Mouse (Mus musculus) forebrain, postnatal 0 days (tissue): ENCODE measurements around the gene Osbpl3. TPM values are rescaled to one million over a fixed set of nuclear protein-coding genes. Genes with fewer than 3 reads are reported as not detected.

ENCODE experiments used
- ATAC-seq: fragments of 200-750 bp; cut with Nextera tagmentation; 2 replicates; pipeline ENCODE4 v1.8.0; 2017; ENCODE audit warnings: mild to moderate bottlenecking, moderate library complexity
- DNase-seq: peaks from one replicate; pipeline ENCODE4 v3.0.0-alpha.2; 2015
- H3K27ac ChIP-seq: fragments of 300-500 bp; sonication (generic); 2 replicates; pipeline ENCODE4 v1.5.1; 2014; ENCODE audit warnings: low read depth, mild to moderate bottlenecking, antibody characterized with exemption, low read length, moderate library complexity, mixed read lengths
- H3K27me3 ChIP-seq: fragments of 300-500 bp; sonication (generic); 2 replicates; pipeline ENCODE4 v1.6.1; 2014; ENCODE audit warnings: mild to moderate bottlenecking, low read length, mixed read lengths; ENCODE audit not compliant: insufficient read depth
- H3K36me3 ChIP-seq: fragments of 300-500 bp; sonication (generic); 2 replicates; pipeline ENCODE4 v1.6.1; 2014; ENCODE audit warnings: mild to moderate bottlenecking, moderate library complexity; ENCODE audit not compliant: insufficient read depth
- H3K4me1 ChIP-seq: fragments of 300-500 bp; sonication (generic); 2 replicates; pipeline ENCODE4 v1.6.1; 2014; ENCODE audit warnings: antibody characterized with exemption; ENCODE audit not compliant: insufficient read depth
- H3K4me2 ChIP-seq: fragments of 300-500 bp; sonication (generic); 2 replicates; pipeline ENCODE4 v1.6.1; 2014; ENCODE audit warnings: low read depth, mild to moderate bottlenecking, moderate library complexity
- H3K4me3 ChIP-seq: fragments of 300-500 bp; sonication (generic); 2 replicates; pipeline ENCODE4 v1.5.1; 2014; ENCODE audit warnings: low read depth, low read length, mixed read lengths
- H3K9ac ChIP-seq: fragments of 300-500 bp; sonication (generic); 2 replicates; pipeline ENCODE4 v1.6.1; 2014; ENCODE audit warnings: mild to moderate bottlenecking
- H3K9me3 ChIP-seq: fragments of 300-500 bp; sonication (generic); 2 replicates; pipeline ENCODE4 v1.6.1; 2016; ENCODE audit warnings: low read length
- CTCF ChIP-seq: sonication (generic); IDR thresholded peaks from 2 replicates; pipeline ENCODE4 v1.5.1; 2016; ENCODE audit warnings: antibody characterized with exemption, control low read depth, low read depth
- WGBS: fragments of 180-500 bp; shearing (Covaris S2); extraction: QIAGEN DNeasy Blood & Tissue Kit; methylation state at CpG from one replicate; pipeline ENCODE4 v1.1.7; 2014; 5-methylcytosine and 5-hydroxymethylcytosine counted together
- polyA plus RNA-seq: library from polyadenylated mRNA; unstranded; fragments of >200 nt; fragmentation: Nextera tagmentation; extraction: Ambion mirVana; gene quantifications from 2 replicates; pipeline ENCODE4 v1.2.1, GENCODE M21; 2015
- total RNA-seq: library from RNA; depleted of rRNA; stranded (reverse); fragments of >200 nt; gene quantifications from 2 replicates; pipeline ENCODE4 v1.2.3, GENCODE M21; 2014

Osbpl3 gene
- total and polyA plus RNA-seq, 2 experiments from 2014 or later: 5.6 to 9.5 TPM

DNA sequence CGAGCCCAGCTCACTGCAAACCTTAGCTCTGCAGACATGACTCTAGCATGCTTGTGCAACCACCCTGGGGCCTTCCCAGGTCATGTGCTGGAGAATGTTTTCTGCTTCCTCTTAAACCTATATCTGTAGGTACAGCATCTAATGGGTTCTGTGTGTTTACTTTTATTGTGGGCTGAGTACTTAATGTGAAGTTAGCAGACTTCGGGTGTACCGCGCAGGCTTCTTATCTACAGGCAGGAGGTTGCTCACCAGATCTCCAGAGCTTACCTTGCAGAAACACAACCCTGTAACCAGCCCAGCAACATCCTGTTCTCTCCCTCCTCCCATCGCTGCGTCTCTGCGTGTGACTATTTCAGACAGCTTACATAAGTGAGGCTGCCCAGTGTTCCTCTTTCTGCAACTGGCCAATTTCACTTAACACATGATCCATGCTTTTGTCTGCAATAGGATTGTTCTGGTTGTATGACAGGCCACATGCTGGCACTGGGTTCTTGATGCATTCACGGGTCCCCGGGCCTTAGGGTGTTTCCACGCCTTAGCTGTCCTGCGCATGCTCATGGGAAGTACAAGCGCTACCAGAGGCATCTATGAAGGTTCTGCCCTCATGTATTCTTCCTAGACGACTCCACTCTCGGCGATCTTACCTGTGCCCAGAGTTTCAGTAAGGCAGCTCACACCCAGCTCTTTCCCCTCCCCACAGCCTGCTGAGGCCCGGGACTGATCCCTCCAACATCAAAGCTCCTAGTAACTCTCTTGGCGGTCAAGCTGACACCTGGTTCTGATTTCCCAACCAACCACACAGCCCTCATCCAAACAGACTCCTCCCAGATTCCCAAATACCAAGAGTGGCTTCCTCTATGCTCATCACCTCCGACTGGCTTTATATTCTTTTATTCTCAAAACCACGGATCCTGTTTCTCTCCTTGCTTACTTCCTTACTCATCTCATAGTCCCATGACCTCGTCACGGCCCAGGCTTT is 78.0 kb downstream of the Osbpl3 start:
- ATAC-seq (no peak), DNase-seq (no peak)
- H3K4me3 ChIP-seq: no peak overlapping the region
- H3K27ac ChIP-seq: no peak overlapping the region
- H3K9ac ChIP-seq: no peak overlapping the region
- H3K9me3 ChIP-seq: no peaks in the 10 kb centered on the region
- H3K4me2 ChIP-seq: no peak overlapping the region
- no peak for TF ChIP-seq CTCF
- WGBS: 88% methylated on average over 21 of the region's 21 CpGs
- H3K27me3 ChIP-seq: no peaks in the 10 kb centered on the region
- peaks cover 9% of the 10 kb centered on the region; the same call in 1 of the 2 replicates for H3K4me1 ChIP-seq
- no peaks in the 10 kb centered on the region for H3K36me3 ChIP-seq

DNA sequence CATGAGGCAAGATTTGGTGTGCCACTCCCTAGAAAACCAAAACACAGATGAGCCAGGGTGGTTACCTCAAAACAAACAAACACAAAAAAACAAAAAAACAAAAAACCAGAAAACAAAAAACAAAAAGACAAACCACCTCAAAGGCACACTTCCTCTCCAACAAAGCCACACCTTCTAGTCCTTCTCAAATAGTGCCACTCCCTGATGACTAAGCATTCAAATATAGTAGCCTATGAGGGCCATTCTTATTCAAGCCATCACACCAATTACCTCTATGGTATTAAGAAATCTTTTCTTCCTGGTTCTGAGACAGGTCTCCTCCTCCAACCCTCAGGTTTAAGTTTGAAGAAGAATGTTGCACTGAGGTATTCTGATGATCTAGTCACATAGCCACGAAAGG is 79.3 kb downstream of the Osbpl3 start:
- H3K9ac ChIP-seq: no peak overlapping the region
- no peak for DNase-seq
- H3K27me3 ChIP-seq: no peaks in the 10 kb centered on the region
- no peak overlapping the region for H3K27ac ChIP-seq
- no peaks in the 10 kb centered on the region for H3K36me3 ChIP-seq
- no peak overlapping the region for H3K4me3 ChIP-seq
- no peak overlapping the region for H3K4me2 ChIP-seq
- ATAC-seq: no peak
- H3K9me3 ChIP-seq: no peaks in the 10 kb centered on the region
- peaks cover 9% of the 10 kb centered on the region; the same call in 1 of the 2 replicates for H3K4me1 ChIP-seq
- WGBS: 96% methylated on average over 1 of the region's 1 CpGs
- no peak for TF ChIP-seq CTCF

DNA sequence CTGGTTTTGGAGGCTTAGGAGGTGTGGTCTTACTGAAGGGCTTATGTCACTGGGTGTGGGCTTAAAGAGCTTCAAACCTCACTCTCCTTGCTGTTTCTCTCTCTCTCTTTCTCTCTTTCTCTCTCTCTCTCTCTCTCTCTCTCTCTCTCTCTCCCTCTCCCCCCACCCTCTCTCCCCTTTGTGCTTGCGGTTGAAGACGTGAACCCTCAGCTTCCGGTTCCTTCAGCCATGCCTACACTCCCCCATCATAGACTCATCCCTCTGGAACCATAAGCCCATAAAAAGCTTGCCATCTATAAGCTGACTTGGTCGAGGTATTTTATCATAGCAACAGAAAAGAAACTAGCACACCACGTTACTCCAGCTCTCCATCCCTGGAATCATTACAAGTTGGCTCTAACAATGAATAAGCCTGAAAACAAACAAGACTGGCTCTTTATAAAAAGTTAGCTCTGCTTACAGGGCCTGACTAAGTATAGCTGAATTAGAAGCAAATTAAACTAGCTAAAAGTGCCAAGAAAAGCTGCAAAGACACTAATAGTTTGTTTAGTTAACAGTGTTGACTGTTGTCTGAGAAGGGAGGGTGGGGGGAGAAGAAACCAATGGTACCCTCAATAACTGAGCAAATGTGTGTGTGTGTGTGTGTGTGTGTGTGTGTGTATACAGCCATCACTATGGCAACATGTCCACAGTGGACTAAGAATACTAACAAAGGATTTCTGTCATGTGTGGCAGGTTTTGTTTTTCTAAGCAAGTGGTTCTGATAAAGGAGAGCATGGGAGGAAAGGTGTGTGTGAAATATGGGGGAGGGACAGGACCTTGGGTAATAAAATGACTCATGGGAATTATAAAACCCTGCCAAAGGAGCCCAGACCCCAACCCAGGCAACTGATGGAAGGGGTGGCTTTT is 83.2 kb downstream of the Osbpl3 start:
- H3K4me1 ChIP-seq: peaks cover 9% of the 10 kb centered on the region; the same call in 1 of the 2 replicates
- ATAC-seq (peak; percentile 63), DNase-seq (peak; percentile 44)
- 40% methylated on average over 5 of the region's 5 CpGs for WGBS
- H3K9ac ChIP-seq: no peak overlapping the region
- H3K36me3 ChIP-seq: no peaks in the 10 kb centered on the region
- H3K27me3 ChIP-seq: no peaks in the 10 kb centered on the region
- H3K27ac ChIP-seq: no peak overlapping the region; the same call in 1 of the 2 replicates
- no peak overlapping the region for H3K4me3 ChIP-seq
- H3K4me2 ChIP-seq: no peak overlapping the region
- no peaks in the 10 kb centered on the region for H3K9me3 ChIP-seq
- no peak for TF ChIP-seq CTCF

DNA sequence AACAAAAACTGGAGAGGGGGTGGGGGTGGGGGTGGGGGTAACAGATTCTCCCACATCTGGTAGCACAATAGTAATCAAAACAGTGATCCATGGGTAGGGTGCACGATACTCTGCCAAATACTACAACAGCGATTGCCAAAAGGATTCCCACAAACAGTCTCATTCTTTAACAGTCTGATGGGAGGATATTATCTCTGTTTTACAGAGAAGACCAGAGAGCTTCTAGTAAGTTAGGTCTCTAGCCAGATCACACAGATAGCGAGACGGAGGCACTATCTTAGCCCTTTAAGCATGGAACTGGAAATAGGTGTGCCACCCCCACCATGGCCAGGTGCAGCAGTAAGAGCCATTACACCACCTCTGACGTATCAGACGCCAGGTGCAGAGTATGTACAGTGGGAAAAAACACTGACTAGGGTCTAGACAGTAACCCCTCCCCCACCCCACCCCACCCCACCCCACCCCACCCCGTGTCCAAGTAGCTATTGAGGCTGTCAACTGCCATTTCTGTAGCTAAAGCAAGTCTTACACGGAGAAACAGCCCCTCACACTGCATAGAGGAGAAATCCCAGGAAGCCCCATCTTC is 84.4 kb downstream of the Osbpl3 start:
- Histone ChIP-seq H3K9me3 (no peaks in the 10 kb centered on the region), H3K4me1 (peaks cover 9% of the 10 kb centered on the region; the same call in 1 of the 2 replicates), H3K27me3 (no peaks in the 10 kb centered on the region), H3K36me3 (no peaks in the 10 kb centered on the region), H3K27ac (no peak overlapping the region), H3K4me3 (no peak overlapping the region), H3K9ac (no peak overlapping the region), H3K4me2 (no peak overlapping the region)
- no peak for ATAC-seq
- no peak for DNase-seq
- WGBS: 84% methylated on average over 8 of the region's 8 CpGs
- no peak for TF ChIP-seq CTCF

DNA sequence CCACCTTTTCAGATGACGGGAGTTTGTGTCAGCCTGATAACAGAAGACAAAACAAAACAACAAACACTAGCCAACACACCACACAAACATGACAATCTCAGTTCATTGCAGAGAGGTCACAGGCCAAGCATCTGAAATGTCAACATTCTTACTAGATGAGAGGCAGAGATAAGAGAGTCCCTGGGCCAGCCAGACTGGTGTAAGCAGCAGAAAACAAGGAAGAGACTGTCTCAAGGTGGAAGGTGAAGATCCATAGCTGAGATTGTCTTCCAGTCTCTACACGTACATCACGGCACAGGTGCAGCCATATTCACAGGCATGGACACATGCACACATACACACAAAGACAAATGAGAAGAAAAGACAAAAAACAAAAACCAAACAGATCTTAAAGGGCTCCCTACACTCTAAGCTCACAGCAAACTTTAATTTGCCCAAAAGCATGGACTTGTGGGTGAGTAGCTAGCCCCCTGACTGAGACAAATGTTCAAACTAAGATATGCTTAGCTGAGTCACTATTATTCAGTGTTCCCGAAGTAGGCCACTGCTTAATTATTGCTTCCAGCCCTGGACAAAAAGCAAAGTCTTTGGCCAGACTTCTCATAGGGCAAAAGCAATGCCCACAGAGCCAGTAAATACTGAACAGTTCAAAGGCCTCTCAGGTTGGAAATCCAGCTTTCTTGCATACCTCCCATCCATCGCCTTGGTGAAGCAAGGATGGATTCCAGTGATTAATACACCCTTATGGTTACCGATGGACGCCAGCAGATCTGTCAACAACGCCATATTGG is 87.3 kb downstream of the Osbpl3 start:
- no peaks in the 10 kb centered on the region for H3K9me3 ChIP-seq
- DNase-seq (no peak), ATAC-seq (no peak)
- 94% methylated on average over 8 of the region's 8 CpGs for WGBS
- no peak overlapping the region for H3K4me2 ChIP-seq
- peaks cover 9% of the 10 kb centered on the region; the same call in 1 of the 2 replicates for H3K4me1 ChIP-seq
- H3K36me3 ChIP-seq: no peaks in the 10 kb centered on the region
- no peak overlapping the region for H3K27ac ChIP-seq
- no peaks in the 10 kb centered on the region for H3K27me3 ChIP-seq
- no peak for TF ChIP-seq CTCF
- no peak overlapping the region for H3K9ac ChIP-seq
- H3K4me3 ChIP-seq: no peak overlapping the region

DNA sequence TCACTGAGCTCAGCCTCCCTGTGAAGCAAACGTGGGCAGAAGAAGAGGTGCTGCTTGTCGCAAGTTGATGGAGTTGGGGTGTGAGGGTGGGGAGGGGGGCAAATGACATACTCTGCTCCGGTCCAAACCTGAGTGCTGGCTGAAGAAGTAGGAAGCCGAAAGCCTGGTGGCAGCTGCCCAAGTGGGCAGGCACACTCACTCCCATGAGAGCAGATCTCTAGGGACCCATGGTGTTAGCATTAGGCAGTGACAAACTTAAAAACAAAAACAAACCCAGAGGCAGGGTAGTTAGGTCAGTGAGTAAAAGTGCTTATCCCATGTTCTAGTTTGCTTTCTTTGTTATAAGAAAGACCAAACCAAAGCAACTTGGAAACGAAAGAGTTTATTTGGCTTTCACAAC is 88.2 kb downstream of the Osbpl3 start:
- Histone ChIP-seq H3K4me2 (no peak overlapping the region), H3K27me3 (no peaks in the 10 kb centered on the region), H3K9ac (no peak overlapping the region), H3K27ac (no peak overlapping the region), H3K4me1 (peaks cover 3% of the 10 kb centered on the region; the same call in 1 of the 2 replicates), H3K4me3 (no peak overlapping the region), H3K9me3 (no peaks in the 10 kb centered on the region), H3K36me3 (no peaks in the 10 kb centered on the region)
- DNase-seq: no peak
- TF ChIP-seq CTCF: no peak
- WGBS: 85% methylated on average over 5 of the region's 5 CpGs
- no peak for ATAC-seq
